Mouse (Mus musculus): ENCODE data around the gene Shcbp1l. TPM values are rescaled to one million over a fixed set of nuclear protein-coding genes. Genes with fewer than 3 reads are reported as not detected.
"Not testable (repeated sequence)": the region's sequence is repeated elsewhere in the genome, so short reads cannot be mapped to it uniquely, and the experiment has no call there.

Shcbp1l gene
- total RNA-seq, 2 experiments from 2014 or later, result not detected

DNA sequence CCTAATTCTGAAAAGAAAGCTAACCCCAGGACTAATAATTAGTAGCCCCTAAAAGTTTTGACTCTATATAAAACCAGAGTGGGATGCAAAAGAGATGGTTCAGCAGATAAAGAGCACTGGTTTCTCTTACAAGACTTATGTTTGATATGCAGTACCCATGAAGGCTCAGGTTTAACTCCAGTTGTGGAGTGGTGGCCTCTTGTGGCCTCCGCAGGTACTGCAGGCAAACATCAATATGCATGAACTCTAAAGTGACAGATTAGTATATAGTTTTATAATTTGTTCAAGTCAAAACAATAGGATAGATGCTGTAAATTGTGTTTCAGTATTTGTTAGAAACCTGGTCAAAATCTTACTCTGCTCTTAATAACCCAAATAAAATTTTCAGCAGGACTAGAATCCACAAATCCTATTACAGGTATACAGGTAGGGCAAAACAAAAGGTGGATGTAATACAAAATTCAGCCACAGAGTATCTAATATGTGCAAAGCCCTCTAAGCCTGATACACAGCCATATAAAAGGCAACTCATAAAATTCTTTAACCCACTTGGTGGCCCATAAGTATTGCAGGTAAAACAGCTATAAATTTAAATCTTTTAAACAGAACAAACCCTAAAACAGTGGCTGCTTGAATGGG lies 55.5 kb downstream of the Shcbp1l start:
- intact Hi-C loops (cut with DNase I), result no loop called here
- no peak for DNase-seq (ENCODE audit: low spot score)

DNA sequence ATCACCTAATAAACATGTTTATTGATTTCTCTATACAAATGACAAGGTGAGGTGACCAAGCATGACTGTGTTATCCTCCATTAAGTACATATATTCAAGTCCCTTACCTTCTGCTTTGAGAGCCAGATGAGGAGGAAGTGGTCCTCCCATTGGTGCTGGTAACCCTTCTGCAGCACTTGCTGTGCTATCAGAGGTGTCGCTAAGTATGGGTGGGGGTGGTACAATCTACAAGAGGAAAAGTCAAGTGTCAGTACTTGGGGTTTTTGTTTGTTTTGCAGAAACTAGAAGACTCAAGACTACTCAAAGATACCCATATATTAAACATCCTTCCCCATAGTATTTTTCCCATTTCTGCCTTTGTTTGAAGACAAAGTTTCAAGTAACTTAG lies 56.1 kb downstream of the Shcbp1l start:
- no peak for DNase-seq (ENCODE audit: low spot score)
- intact Hi-C loops (cut with DNase I), result no loop called here

DNA sequence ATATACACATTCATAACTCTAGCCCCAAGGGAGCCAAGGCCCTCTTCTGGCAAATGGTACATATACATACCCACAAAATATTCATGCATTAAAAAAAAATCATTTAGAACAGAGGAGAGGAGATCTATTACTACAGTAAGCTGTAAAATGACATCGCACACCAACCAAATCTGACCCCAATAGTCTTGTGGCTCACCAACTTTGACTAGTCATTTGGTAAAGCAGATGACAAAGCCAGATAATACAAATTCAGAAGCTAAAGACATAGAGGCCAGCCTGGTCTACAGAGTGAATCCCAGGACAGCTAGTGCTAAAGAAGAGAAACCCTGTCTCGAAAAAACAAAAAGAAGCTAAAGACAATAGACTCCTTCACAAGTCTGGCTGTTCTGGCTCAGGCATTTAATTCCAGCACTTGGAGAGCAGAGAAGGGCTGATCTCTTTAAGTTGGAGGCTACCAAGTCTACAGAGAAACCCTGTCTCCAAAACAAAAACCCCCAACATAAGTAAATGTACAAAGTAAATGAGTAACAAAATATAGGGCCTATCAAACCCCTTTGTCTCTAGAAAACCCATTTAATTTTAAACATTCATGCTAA lies 60.3 kb downstream of the Shcbp1l start:
- DNase-seq (ENCODE audit: low spot score), result no peak
- intact Hi-C loops (cut with DNase I), result loop anchor here (5.0 kb wide), 1 partner anchor 262 kb away; the partner anchor contains the start of gene Rnasel

DNA sequence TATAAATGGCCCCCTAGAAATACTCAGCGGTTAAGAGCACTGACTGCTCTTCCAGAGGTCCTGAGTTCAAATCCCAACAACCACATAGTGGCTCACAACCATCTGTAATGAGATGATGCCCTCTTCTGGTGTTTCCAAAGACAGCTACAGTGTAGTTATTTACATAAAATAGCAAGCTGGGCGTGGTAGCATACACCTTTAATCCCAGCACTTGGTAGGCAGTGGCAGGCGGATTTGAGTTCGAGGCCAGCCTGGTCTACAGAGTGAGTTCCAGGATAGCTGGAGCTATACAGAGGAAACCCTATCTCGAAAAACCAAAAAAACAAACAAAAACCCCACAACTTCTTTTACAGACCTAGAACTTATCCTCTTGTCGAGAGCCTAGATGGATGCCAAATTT lies 61.2 kb downstream of the Shcbp1l start:
- DNase-seq (ENCODE audit: low spot score), result not testable (repeated sequence)
- intact Hi-C loops (cut with DNase I), result loop anchor here (5.0 kb wide), 1 partner anchor 261 kb away; the partner anchor contains the start of gene Rnasel

- intact Hi-C loops (cut with DNase I), result loop anchor here (5.0 kb wide), 1 partner anchor 260 kb away; the partner anchor contains the start of gene Rnasel
- DNase-seq (ENCODE audit: low spot score), result peak; percentile 24
These were observed 62.0 kb downstream of the Shcbp1l start for GRCm38 (mm10) chr1:153486767-153487499.

DNA sequence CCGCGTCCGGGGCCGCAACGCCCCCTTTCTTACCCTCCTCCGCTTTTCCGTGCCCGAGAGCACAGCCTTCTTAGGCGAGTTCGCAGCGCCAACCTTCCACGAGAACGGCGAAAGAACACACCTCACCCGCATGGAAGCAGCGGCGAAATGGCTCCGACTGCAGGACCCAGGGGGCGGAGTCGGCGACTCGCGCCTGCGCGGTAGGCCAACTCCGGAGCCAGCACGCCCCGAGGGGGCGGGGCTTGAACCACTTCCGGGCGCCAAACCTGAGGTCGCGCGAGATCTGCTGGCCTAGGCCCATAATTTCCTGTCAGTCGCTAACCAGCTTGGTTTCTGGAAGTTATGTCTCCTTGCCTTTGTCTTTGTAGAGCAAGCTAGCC lies 62.5 kb downstream of the Shcbp1l start, which contains the start of gene Dhx9:
Dhx9 (minus strand) TSS at position 161 of the 380 bp plus-strand sequence.
- DNase-seq (ENCODE audit: low spot score), result peak; percentile 95
- intact Hi-C loops (cut with DNase I), result loop anchor here (5.0 kb wide), 1 partner anchor 260 kb away; the partner anchor contains the start of gene Rnasel

GRCm38 (mm10) chr1:153489132-153489531 lies 64.2 kb downstream of the Shcbp1l start:
- DNase-seq (ENCODE audit: low spot score), result peak; percentile 26
- intact Hi-C loops (cut with DNase I), result loop anchor here (5.0 kb wide), 1 partner anchor 258 kb away; the partner anchor contains the start of gene Rnasel

- no peak for DNase-seq (ENCODE audit: low spot score)
- intact Hi-C loops (cut with DNase I), result loop anchor here (5.0 kb wide), 1 partner anchor 258 kb away; the partner anchor contains the start of gene Rnasel
These were observed 64.6 kb downstream of the Shcbp1l start for GRCm38 (mm10) chr1:153489540-153489939.

- DNase-seq (ENCODE audit: low spot score), result no peak
- intact Hi-C loops (cut with DNase I), result loop anchor here (5.0 kb wide), 1 partner anchor 257 kb away; the partner anchor contains the start of gene Rnasel
These were observed 65.0 kb downstream of the Shcbp1l start for GRCm38 (mm10) chr1:153489963-153490362.

- intact Hi-C loops (cut with DNase I), result no loop called here
- DNase-seq (ENCODE audit: low spot score), result no peak
These were observed 66.4 kb downstream of the Shcbp1l start for GRCm38 (mm10) chr1:153491345-153491744.

DNA sequence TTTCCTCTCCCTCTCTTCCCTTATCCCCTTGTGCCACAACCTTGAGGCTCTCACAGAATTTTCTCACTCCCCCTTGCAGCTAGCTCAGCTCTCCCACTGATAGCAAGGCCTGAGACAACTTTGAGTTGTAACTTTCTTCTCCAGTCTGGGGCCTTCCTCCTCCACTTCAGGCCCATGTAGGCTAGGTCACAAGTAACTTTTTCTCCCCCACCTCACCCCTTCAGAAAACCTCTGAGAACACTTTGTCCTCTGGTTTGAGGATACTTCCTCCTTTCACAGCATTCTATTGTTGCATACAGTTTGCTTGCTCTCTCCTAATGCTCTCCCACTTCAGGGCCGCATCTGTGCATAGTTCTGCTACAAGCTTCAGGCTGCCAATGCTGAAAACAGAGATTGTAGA lies 66.9 kb downstream of the Shcbp1l start:
- DNase-seq (ENCODE audit: low spot score), result no peak
- intact Hi-C loops (cut with DNase I), result no loop called here

GRCm38 (mm10) chr1:153493338-153493737 lies 68.4 kb downstream of the Shcbp1l start:
- DNase-seq (ENCODE audit: low spot score), result no peak
- intact Hi-C loops (cut with DNase I), result no loop called here

- DNase-seq (ENCODE audit: low spot score), result no peak
- intact Hi-C loops (cut with DNase I), result no loop called here
These were observed 69.0 kb downstream of the Shcbp1l start for GRCm38 (mm10) chr1:153493931-153494330.

DNA sequence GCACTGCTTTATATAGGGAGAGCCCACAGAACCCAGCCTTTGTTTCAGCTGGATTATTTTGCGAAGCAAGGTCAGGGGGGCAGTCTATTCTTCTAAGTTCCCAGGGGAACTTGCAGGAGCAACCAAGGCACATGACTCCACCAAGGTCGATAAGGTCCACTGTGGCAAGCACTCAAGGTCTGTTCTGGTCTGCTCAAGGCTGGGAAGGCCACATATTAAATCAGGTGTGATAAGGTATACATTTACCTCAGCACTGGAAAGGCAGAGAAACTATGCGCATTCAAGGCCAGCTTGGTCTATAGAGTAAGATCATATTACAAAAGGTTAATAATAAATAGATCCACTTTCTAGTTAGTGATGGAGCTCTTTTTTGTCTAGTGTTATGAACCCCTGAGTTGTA lies 71.1 kb downstream of the Shcbp1l start:
- no peak for DNase-seq (ENCODE audit: low spot score)
- intact Hi-C loops (cut with DNase I), result no loop called here

DNA sequence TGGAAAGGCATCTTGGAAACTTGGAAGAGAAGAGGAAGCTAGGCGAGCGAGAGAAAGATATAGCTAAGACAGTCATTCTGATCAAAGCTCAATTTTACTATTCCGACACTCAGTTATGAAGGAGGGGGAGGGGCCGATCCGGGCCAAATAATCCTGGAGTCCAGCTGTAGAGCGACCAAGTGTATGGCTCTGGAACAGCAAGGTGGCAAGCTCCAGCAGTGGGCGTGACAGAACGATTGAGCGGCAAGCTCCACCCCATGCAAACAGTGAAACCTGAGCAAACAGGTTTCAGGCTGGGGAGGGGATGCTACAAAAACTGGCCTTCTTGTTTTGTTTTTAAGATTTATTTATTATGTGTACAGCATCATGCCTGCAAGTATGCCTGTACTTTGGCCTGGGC lies 75.1 kb downstream of the Shcbp1l start:
- DNase-seq (ENCODE audit: low spot score), result no peak
- intact Hi-C loops (cut with DNase I), result no loop called here

DNA sequence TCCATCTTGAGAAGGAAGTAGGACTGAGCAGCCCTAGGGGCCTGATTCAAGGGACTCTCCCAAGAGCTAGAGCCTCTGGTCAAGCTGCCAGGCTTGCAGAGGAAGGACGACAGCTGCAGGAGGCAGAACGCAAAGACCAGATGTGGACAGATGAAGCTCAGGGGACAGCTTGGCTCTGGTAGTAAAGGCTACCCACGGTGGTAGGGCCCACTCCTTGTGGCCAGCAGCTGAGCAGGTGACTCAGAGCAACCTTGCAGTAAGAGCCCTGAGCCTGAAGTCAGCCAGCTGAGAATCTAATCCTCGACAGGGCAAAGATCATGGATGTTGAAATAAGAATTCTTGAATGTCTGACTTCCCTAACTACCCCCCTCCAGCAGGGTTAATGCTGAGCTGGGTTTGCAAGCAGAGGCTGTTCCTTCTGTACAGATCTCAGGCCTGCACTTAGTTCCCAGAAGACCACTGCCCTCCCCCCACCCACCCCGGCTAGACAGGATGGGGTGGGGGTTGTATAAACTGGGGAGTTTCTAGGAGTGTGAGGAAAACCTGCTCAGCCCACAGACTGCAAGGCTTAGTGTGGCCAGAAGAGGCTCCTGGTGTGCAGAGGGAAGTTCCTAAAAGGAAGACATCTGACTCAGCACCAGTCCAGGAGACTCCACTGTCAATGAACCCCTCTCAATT lies 76.8 kb downstream of the Shcbp1l start:
- intact Hi-C loops (cut with DNase I), result no loop called here
- no peak for DNase-seq (ENCODE audit: low spot score)
